Mouse (Mus musculus) heart, embryonic 16.5 days (tissue): ENCODE results near the gene Cryaa. TPM values are rescaled to one million over a fixed set of nuclear protein-coding genes. Genes with fewer than 3 reads are reported as not detected.

Source experiments
- ATAC-seq: fragments of 200-750 bp; cut with Nextera tagmentation; replicated peaks from 2 replicates; pipeline ENCODE4 v1.8.0; 2017; ENCODE audit warnings: moderate number of reproducible peaks; ENCODE audit not compliant: insufficient read depth, low FRiP score; ENCODE audit errors: extremely low read depth
- H3K27ac ChIP-seq: fragments of 300-500 bp; sonication (generic); 2 replicates; pipeline ENCODE4 v1.5.1; 2014; ENCODE audit warnings: mild to moderate bottlenecking, low read length, control low read depth, moderate library complexity
- H3K27me3 ChIP-seq: fragments of 300-500 bp; sonication (generic); 2 replicates; pipeline ENCODE4 v1.6.1; 2014; ENCODE audit warnings: low read length, mixed read lengths; ENCODE audit not compliant: control insufficient read depth, insufficient read depth
- H3K36me3 ChIP-seq: fragments of 300-500 bp; sonication (generic); 2 replicates; pipeline ENCODE4 v1.6.1; 2014; ENCODE audit not compliant: control insufficient read depth, insufficient read depth
- H3K4me1 ChIP-seq: fragments of 300-500 bp; sonication (generic); 2 replicates; pipeline ENCODE4 v1.6.1; 2014; ENCODE audit warnings: low read length, mixed read lengths; ENCODE audit not compliant: control insufficient read depth, insufficient read depth
- H3K4me2 ChIP-seq: fragments of 300-500 bp; sonication (generic); 2 replicates; pipeline ENCODE4 v1.6.1; 2014; ENCODE audit warnings: low read depth, mild to moderate bottlenecking, control low read depth, low read length
- H3K4me3 ChIP-seq: fragments of 300-500 bp; sonication (generic); 2 replicates; pipeline ENCODE4 v1.5.1; 2014; ENCODE audit warnings: mild to moderate bottlenecking, control low read depth, low read length
- H3K9ac ChIP-seq: fragments of 300-500 bp; sonication (generic); 2 replicates; pipeline ENCODE4 v1.6.1; 2014; ENCODE audit warnings: low read length, control low read depth
- H3K9me3 ChIP-seq: fragments of 300-500 bp; sonication (generic); replicated peaks from 2 replicates; pipeline ENCODE4 v1.6.1; 2016; ENCODE audit warnings: low read length; ENCODE audit not compliant: control insufficient read depth
- WGBS: fragments of 180-500 bp; shearing (Covaris S2); extraction: QIAGEN DNeasy Blood & Tissue Kit; methylation state at CpG from one replicate; pipeline ENCODE4 v1.1.7; 2014; 5-methylcytosine and 5-hydroxymethylcytosine counted together
- polyA plus RNA-seq: library from polyadenylated mRNA; unstranded; fragments of >200 nt; fragmentation: Nextera tagmentation; extraction: Ambion mirVana; gene quantifications from 2 replicates; pipeline ENCODE4 v1.2.1, GENCODE M21; 2015

Cryaa gene
- polyA plus RNA-seq, 1 experiment from 2014 or later, result 0.21 TPM

GRCm38 (mm10) chr17:31637866-31638570 is 39.6 kb upstream of the Cryaa start:
- H3K36me3 ChIP-seq, result no peaks in the 10 kb centered on the region
- ATAC-seq, result no peak
- H3K27me3 ChIP-seq, result peaks cover 13% of the 10 kb centered on the region
- no peak overlapping the region for H3K4me3 ChIP-seq
- peak overlapping the region; percentile 90; the same call in 1 of the 2 replicates for H3K4me2 ChIP-seq
- H3K27ac ChIP-seq, result peak overlapping the region; percentile 31; the same call in 1 of the 2 replicates
- WGBS, result 53% methylated on average over 9 of the region's 9 CpGs
- peaks cover 21% of the 10 kb centered on the region for H3K4me1 ChIP-seq
- H3K9me3 ChIP-seq, result no peaks in the 10 kb centered on the region
- no peak overlapping the region for H3K9ac ChIP-seq

GRCm38 (mm10) chr17:31639651-31640050 is 38.0 kb upstream of the Cryaa start:
- Histone ChIP-seq H3K9me3 (no peaks in the 10 kb centered on the region), H3K4me2 (no peak overlapping the region), H3K27ac (no peak overlapping the region), H3K9ac (no peak overlapping the region), H3K4me3 (no peak overlapping the region), H3K36me3 (no peaks in the 10 kb centered on the region), H3K4me1 (peaks cover 21% of the 10 kb centered on the region), H3K27me3 (peaks cover 13% of the 10 kb centered on the region)
- ATAC-seq, result no peak
- WGBS, result 46% methylated on average over 4 of the region's 4 CpGs

GRCm38 (mm10) chr17:31642331-31642730 is 35.3 kb upstream of the Cryaa start:
- H3K9ac ChIP-seq, result no peak overlapping the region
- no peak overlapping the region for H3K4me3 ChIP-seq
- no peaks in the 10 kb centered on the region for H3K9me3 ChIP-seq
- WGBS, result 61% methylated on average over 8 of the region's 8 CpGs
- peaks cover 12% of the 10 kb centered on the region for H3K36me3 ChIP-seq
- no peak overlapping the region for H3K4me2 ChIP-seq
- no peaks in the 10 kb centered on the region; the same call in 1 of the 2 replicates for H3K27me3 ChIP-seq
- no peak overlapping the region for H3K27ac ChIP-seq
- no peak for ATAC-seq
- peaks cover 10% of the 10 kb centered on the region for H3K4me1 ChIP-seq

- Histone ChIP-seq H3K27ac (no peak overlapping the region), H3K4me3 (no peak overlapping the region), H3K9ac (no peak overlapping the region), H3K36me3 (peaks cover 18% of the 10 kb centered on the region), H3K4me2 (no peak overlapping the region), H3K27me3 (no peaks in the 10 kb centered on the region), H3K9me3 (no peaks in the 10 kb centered on the region), H3K4me1 (peaks cover 4% of the 10 kb centered on the region)
- no peak for ATAC-seq
- WGBS, result 72% methylated on average over 4 of the region's 4 CpGs
These were observed 34.7 kb upstream of the Cryaa start for GRCm38 (mm10) chr17:31642913-31643312.

- 82% methylated on average over 5 of the region's 5 CpGs for WGBS
These were observed 31.2 kb upstream of the Cryaa start for GRCm38 (mm10) chr17:31646199-31647002.

GRCm38 (mm10) chr17:31652152-31652551 is 25.5 kb upstream of the Cryaa start:
- no peak for ATAC-seq
- Histone ChIP-seq H3K4me1 (peaks cover 9% of the 10 kb centered on the region), H3K27ac (no peak overlapping the region), H3K9me3 (no peaks in the 10 kb centered on the region), H3K9ac (no peak overlapping the region), H3K27me3 (no peaks in the 10 kb centered on the region), H3K36me3 (peaks cover 73% of the 10 kb centered on the region), H3K4me3 (no peak overlapping the region), H3K4me2 (no peak overlapping the region)
- 63% methylated on average over 14 of the region's 14 CpGs for WGBS

More at GRCm38 (mm10) chr17:31646199-31647002, 31.2 kb upstream of the Cryaa start:
- Histone ChIP-seq H3K27ac (no peak overlapping the region), H3K4me2 (no peak overlapping the region), H3K4me3 (no peak overlapping the region), H3K27me3 (no peaks in the 10 kb centered on the region), H3K9me3 (no peaks in the 10 kb centered on the region), H3K36me3 (peaks cover 51% of the 10 kb centered on the region), H3K9ac (no peak overlapping the region), H3K4me1 (no peaks in the 10 kb centered on the region)
- 0 out of 2 replicates have a peak, but pooled peaks have one; percentile 34 for ATAC-seq

- no peaks in the 10 kb centered on the region for H3K27me3 ChIP-seq
- H3K9me3 ChIP-seq, result no peaks in the 10 kb centered on the region
- H3K36me3 ChIP-seq, result peaks cover 61% of the 10 kb centered on the region
- no peak overlapping the region for H3K9ac ChIP-seq
- H3K4me2 ChIP-seq, result no peak overlapping the region
- WGBS, result 84% methylated on average over 6 of the region's 6 CpGs
- ATAC-seq, result no peak
- H3K27ac ChIP-seq, result no peak overlapping the region
- peaks cover 15% of the 10 kb centered on the region for H3K4me1 ChIP-seq
- H3K4me3 ChIP-seq, result no peak overlapping the region
These were observed 24.3 kb upstream of the Cryaa start for GRCm38 (mm10) chr17:31653277-31653676.

- Histone ChIP-seq H3K9me3 (no peaks in the 10 kb centered on the region), H3K27ac (peak overlapping the region; percentile 32; the same call in 1 of the 2 replicates), H3K27me3 (no peaks in the 10 kb centered on the region), H3K4me3 (no peak overlapping the region), H3K36me3 (peaks cover 42% of the 10 kb centered on the region), H3K4me2 (no peak overlapping the region), H3K4me1 (peaks cover 18% of the 10 kb centered on the region), H3K9ac (no peak overlapping the region)
- no peak for ATAC-seq
- WGBS, result 54% methylated on average over 4 of the region's 4 CpGs
These were observed 22.2 kb upstream of the Cryaa start for GRCm38 (mm10) chr17:31655366-31655765.

- Histone ChIP-seq H3K9ac (no peak overlapping the region), H3K27me3 (no peaks in the 10 kb centered on the region), H3K4me1 (peaks cover 18% of the 10 kb centered on the region), H3K4me2 (no peak overlapping the region), H3K27ac (no peak overlapping the region), H3K9me3 (no peaks in the 10 kb centered on the region), H3K36me3 (peaks cover 29% of the 10 kb centered on the region), H3K4me3 (no peak overlapping the region)
- 86% methylated on average over 5 of the region's 5 CpGs for WGBS
- no peak for ATAC-seq
These were observed 20.9 kb upstream of the Cryaa start for GRCm38 (mm10) chr17:31656682-31657081.
